Mouse (Mus musculus): ENCODE results near the gene Vmn2r47.
"Not testable (repeated sequence)": the region's sequence is repeated elsewhere in the genome, so short reads cannot be mapped to it uniquely, and the experiment has no call there.

Gene Vmn2r47

GRCm38 (mm10) chr7:9841225-9841624 is at the start of gene Vmn2r47:
TSS of gene Vmn2r47 (minus strand) at chr7:9841325.
- in situ Hi-C loops (cut with MboI, MseI) = not testable (repeated sequence)

GRCm38 (mm10) chr7:9770471-9770870 is 70.7 kb downstream of the Vmn2r47 start, which contains the start of gene Vmn2r46:
TSS of gene Vmn2r46 (minus strand) at chr7:9770571.
- in situ Hi-C loops (cut with MboI, MseI) = not testable (repeated sequence)

Data from T-helper 17 cell (primary cell).